15 mouse cellular contexts compared by ENCODE assay signal in genomic region chr19:55266786-55267185, GRCm38 (mm10). TPM values are rescaled to one million over a fixed set of nuclear protein-coding genes. Genes with fewer than 3 reads are reported as not detected.
DNase-seq lines count a peak whose midpoint lies in the region; ATAC-seq and TF ChIP-seq lines count a peak whose summit lies in the region.
"Had no signal": no experiment of that assay in that cellular context is flagged by ENCODE, and none has a peak within 500 bp of the region (broad histone marks: within the 10 kb centered on the region; RNA-seq: fewer than 3 reads in every experiment).

No protein-coding gene starts in this region.

- H3K27ac ChIP-seq in lung, embryonic 16.5 days (ENCODE audit: low read length), result peak overlapping the region; percentile 96
- peak overlapping the region; percentile 46 for H3K27ac ChIP-seq in intestine, postnatal 0 days (ENCODE audit: low read depth, low read length)
- H3K27ac ChIP-seq in kidney, embryonic 15.5 days, result peak overlapping the region; percentile 74
- peak overlapping the region; percentile 80 for H3K27ac ChIP-seq in stomach, embryonic 15.5 days
- H3K27ac ChIP-seq in midbrain, embryonic 16.5 days (ENCODE audit: low read length), result no peak overlapping the region
- H3K27ac ChIP-seq: heart, embryonic 15.5 days; hindbrain, embryonic 12.5 days; limb, embryonic 12.5 days had no signal

- 0 out of 2 replicates have a peak, but pooled peaks cover 2% of the 10 kb centered on the region for H3K36me3 ChIP-seq in lung, embryonic 16.5 days (ENCODE audit: control insufficient read depth, insufficient read depth, low read length)
- H3K36me3 ChIP-seq in intestine, postnatal 0 days (ENCODE audit: control insufficient read depth, insufficient read depth), result peaks cover 37% of the 10 kb centered on the region
- peaks cover 6% of the 10 kb centered on the region for H3K36me3 ChIP-seq in kidney, embryonic 15.5 days
- peaks cover 6% of the 10 kb centered on the region; the same call in 1 of the 2 replicates for H3K36me3 ChIP-seq in stomach, embryonic 15.5 days
- H3K36me3 ChIP-seq in midbrain, embryonic 16.5 days (ENCODE audit: control insufficient read depth, insufficient read depth, low read length), result no peaks in the 10 kb centered on the region
- H3K36me3 ChIP-seq: hindbrain, embryonic 12.5 days; limb, embryonic 12.5 days had no signal

- ATAC-seq in lung, embryonic 16.5 days (ENCODE audit: low read depth), result no peak
- ATAC-seq in intestine, postnatal 0 days, result no peak
- no peak for ATAC-seq in kidney, embryonic 15.5 days (replicated peaks; ENCODE audit: low FRiP score)
- ATAC-seq in stomach, embryonic 15.5 days (ENCODE audit: insufficient read depth, low FRiP score, low read depth), result no peak
- no peak for ATAC-seq in midbrain, embryonic 16.5 days
- ATAC-seq: forebrain, embryonic 14.5 days had no signal

- H3K4me3 ChIP-seq in lung, embryonic 16.5 days (ENCODE audit: low read length), result no peak overlapping the region
- no peak overlapping the region for H3K4me3 ChIP-seq in intestine, postnatal 0 days (ENCODE audit: low read depth, low read length)
- H3K4me3 ChIP-seq in kidney, embryonic 15.5 days (replicated peaks), result no peak overlapping the region
- H3K4me3 ChIP-seq in stomach, embryonic 15.5 days (replicated peaks), result no peak overlapping the region
- no peak overlapping the region for H3K4me3 ChIP-seq in midbrain, embryonic 16.5 days (ENCODE audit: low read depth, low read length)
- H3K4me3 ChIP-seq: heart, embryonic 15.5 days; hindbrain, embryonic 12.5 days; limb, embryonic 12.5 days had no signal

- TF ChIP-seq CTCF in intestine, postnatal 0 days (IDR thresholded peaks at IDR 0.05; ENCODE audit: low read depth), result no peak

- peaks cover 38% of the 10 kb centered on the region for H3K4me1 ChIP-seq in lung, embryonic 16.5 days (replicated peaks; ENCODE audit: control insufficient read depth, insufficient read depth, low read length)
- H3K4me1 ChIP-seq in intestine, postnatal 0 days (replicated peaks; ENCODE audit: control insufficient read depth, insufficient read depth, low read length), result peaks cover 7% of the 10 kb centered on the region; the same call in 1 of the 2 replicates
- H3K4me1 ChIP-seq in kidney, embryonic 15.5 days, result peaks cover 41% of the 10 kb centered on the region
- peaks cover 11% of the 10 kb centered on the region; the same call in 1 of the 2 replicates for H3K4me1 ChIP-seq in stomach, embryonic 15.5 days
- no peaks in the 10 kb centered on the region for H3K4me1 ChIP-seq in midbrain, embryonic 16.5 days (ENCODE audit: control insufficient read depth, insufficient read depth, low read length)
- H3K4me1 ChIP-seq: limb, embryonic 12.5 days had no signal

- DNase-seq in lung, postnatal 10 days, result no peak
- DNase-seq in yolk sac, embryonic 10.5 days (ENCODE audit: low spot score), result no peak
- DNase-seq: adrenal gland, postnatal 14 days; cerebellum, adult 9-11 months; lung, adult 2 months; thymus, postnatal 36 days had no signal

- no peak overlapping the region for H3K4me2 ChIP-seq in lung, embryonic 16.5 days (ENCODE audit: low read depth, low read length)
- H3K4me2 ChIP-seq in intestine, postnatal 0 days (replicated peaks; ENCODE audit: low read depth), result no peak overlapping the region
- no peak overlapping the region for H3K4me2 ChIP-seq in kidney, embryonic 15.5 days
- H3K4me2 ChIP-seq in stomach, embryonic 15.5 days, result no peak overlapping the region
- H3K4me2 ChIP-seq in midbrain, embryonic 16.5 days (ENCODE audit: low read length), result no peak overlapping the region
- H3K4me2 ChIP-seq: heart, embryonic 15.5 days; hindbrain, embryonic 12.5 days; limb, embryonic 12.5 days had no signal

- H3K9ac ChIP-seq in lung, embryonic 16.5 days (ENCODE audit: low read length), result no peak overlapping the region
- H3K9ac ChIP-seq in intestine, postnatal 0 days (ENCODE audit: low read depth, low read length), result no peak overlapping the region
- H3K9ac ChIP-seq in kidney, embryonic 15.5 days, result no peak overlapping the region
- H3K9ac ChIP-seq in stomach, embryonic 15.5 days, result no peak overlapping the region
- H3K9ac ChIP-seq in midbrain, embryonic 16.5 days (ENCODE audit: low read depth, low read length), result no peak overlapping the region
- H3K9ac ChIP-seq: heart, embryonic 15.5 days; hindbrain, embryonic 12.5 days; limb, embryonic 12.5 days had no signal

- H3K9me3 ChIP-seq in lung, embryonic 16.5 days (ENCODE audit: control insufficient read depth, low read length), result no peaks in the 10 kb centered on the region
- H3K9me3 ChIP-seq in intestine, postnatal 0 days (ENCODE audit: control insufficient read depth), result no peaks in the 10 kb centered on the region
- H3K9me3 ChIP-seq in kidney, embryonic 15.5 days (replicated peaks), result no peaks in the 10 kb centered on the region
- no peaks in the 10 kb centered on the region for H3K9me3 ChIP-seq in stomach, embryonic 15.5 days
- no peaks in the 10 kb centered on the region for H3K9me3 ChIP-seq in midbrain, embryonic 16.5 days (replicated peaks; ENCODE audit: control insufficient read depth, low read length, poor library complexity, severe bottlenecking)
- H3K9me3 ChIP-seq: heart, embryonic 15.5 days; hindbrain, embryonic 12.5 days; limb, embryonic 12.5 days had no signal

- 73% methylated on average over 3 of the region's 3 CpGs for WGBS in lung, embryonic 16.5 days
- WGBS in intestine, postnatal 0 days, result 65% methylated on average over 3 of the region's 3 CpGs
- WGBS in kidney, embryonic 15.5 days, result 77% methylated on average over 3 of the region's 3 CpGs
- WGBS in stomach, embryonic 15.5 days, result 63% methylated on average over 3 of the region's 3 CpGs
- WGBS in midbrain, embryonic 16.5 days, result 85% methylated on average over 3 of the region's 3 CpGs

- no peaks in the 10 kb centered on the region for H3K27me3 ChIP-seq in lung, embryonic 16.5 days (ENCODE audit: control insufficient read depth, insufficient read depth, low read depth, low read length)
- H3K27me3 ChIP-seq in intestine, postnatal 0 days (replicated peaks; ENCODE audit: control insufficient read depth, insufficient read depth, low read length), result no peaks in the 10 kb centered on the region
- no peaks in the 10 kb centered on the region for H3K27me3 ChIP-seq in kidney, embryonic 15.5 days
- H3K27me3 ChIP-seq in stomach, embryonic 15.5 days (replicated peaks), result no peaks in the 10 kb centered on the region
- H3K27me3 ChIP-seq in midbrain, embryonic 16.5 days (ENCODE audit: control insufficient read depth, insufficient read depth, low read depth, low read length), result no peaks in the 10 kb centered on the region
- H3K27me3 ChIP-seq: heart, embryonic 15.5 days; hindbrain, embryonic 12.5 days; limb, embryonic 12.5 days had no signal

RNA-seq across cellular contexts. Expression of gene Acsl5, which starts 15.0 kb away (rescaled TPM):
- 86.3 and 103 TPM in 2 replicates for polyA plus RNA-seq in lung, embryonic 16.5 days (2015; fragmentation: Nextera tagmentation; extraction: Ambion mirVana)
- 1,862 and 1,917 TPM in 2 replicates for polyA plus RNA-seq in intestine, postnatal 0 days (2015; fragmentation: Nextera tagmentation; extraction: Ambion mirVana)
- 50.3 and 51.2 TPM in 2 replicates for polyA plus RNA-seq in kidney, embryonic 15.5 days (2015; fragmentation: Nextera tagmentation; extraction: Ambion mirVana)
- polyA plus RNA-seq in stomach, embryonic 15.5 days (2015; fragmentation: Nextera tagmentation; extraction: Ambion mirVana), result 115 and 116 TPM in 2 replicates
- polyA plus RNA-seq in midbrain, embryonic 16.5 days (2015; fragmentation: Nextera tagmentation; extraction: Ambion mirVana), result 14.7 and 18.2 TPM in 2 replicates

RNA-seq across cellular contexts. Expression of gene Gucy2g, which starts 25.8 kb away (rescaled TPM):
- 0.09 and 0.10 TPM in 2 replicates for polyA plus RNA-seq in lung, embryonic 16.5 days (2015; fragmentation: Nextera tagmentation; extraction: Ambion mirVana)
- 0.12 and 0.17 TPM in 2 replicates for polyA plus RNA-seq in intestine, postnatal 0 days (2015; fragmentation: Nextera tagmentation; extraction: Ambion mirVana)
- 0.04 and 0.05 TPM in 2 replicates for polyA plus RNA-seq in kidney, embryonic 15.5 days (2015; fragmentation: Nextera tagmentation; extraction: Ambion mirVana)
- 0.05 and 0.08 TPM in 2 replicates for polyA plus RNA-seq in stomach, embryonic 15.5 days (2015; fragmentation: Nextera tagmentation; extraction: Ambion mirVana)
- polyA plus RNA-seq in midbrain, embryonic 16.5 days (2015; fragmentation: Nextera tagmentation; extraction: Ambion mirVana), result 0.05 TPM in 1 of 2 replicates, not detected in the other
- polyA plus RNA-seq: heart, embryonic 15.5 days; hindbrain, embryonic 12.5 days; limb, embryonic 12.5 days had no signal

RNA-seq across cellular contexts. Expression of gene Zdhhc6, which starts 49.0 kb away (rescaled TPM):
- polyA plus RNA-seq in lung, embryonic 16.5 days (2015; fragmentation: Nextera tagmentation; extraction: Ambion mirVana), result 101 and 110 TPM in 2 replicates
- 39.8 and 44.7 TPM in 2 replicates for polyA plus RNA-seq in intestine, postnatal 0 days (2015; fragmentation: Nextera tagmentation; extraction: Ambion mirVana)
- polyA plus RNA-seq in kidney, embryonic 15.5 days (2015; fragmentation: Nextera tagmentation; extraction: Ambion mirVana), result 98.6 and 99.7 TPM in 2 replicates
- polyA plus RNA-seq in stomach, embryonic 15.5 days (2015; fragmentation: Nextera tagmentation; extraction: Ambion mirVana), result 96.1 and 96.8 TPM in 2 replicates
- 64.7 and 71.1 TPM in 2 replicates for polyA plus RNA-seq in midbrain, embryonic 16.5 days (2015; fragmentation: Nextera tagmentation; extraction: Ambion mirVana)

RNA-seq across cellular contexts. Expression of gene Vti1a, which starts 49.3 kb away (rescaled TPM):
- polyA plus RNA-seq in lung, embryonic 16.5 days (2015; fragmentation: Nextera tagmentation; extraction: Ambion mirVana), result 26.7 and 27.0 TPM in 2 replicates
- 21.3 and 23.2 TPM in 2 replicates for polyA plus RNA-seq in intestine, postnatal 0 days (2015; fragmentation: Nextera tagmentation; extraction: Ambion mirVana)
- 28.7 and 30.6 TPM in 2 replicates for polyA plus RNA-seq in kidney, embryonic 15.5 days (2015; fragmentation: Nextera tagmentation; extraction: Ambion mirVana)
- 23.5 and 26.4 TPM in 2 replicates for polyA plus RNA-seq in stomach, embryonic 15.5 days (2015; fragmentation: Nextera tagmentation; extraction: Ambion mirVana)
- 42.1 and 43.6 TPM in 2 replicates for polyA plus RNA-seq in midbrain, embryonic 16.5 days (2015; fragmentation: Nextera tagmentation; extraction: Ambion mirVana)

Comparison
In these comparisons a context has a peak if more than half of its experiments do, and no peak if none do; other contexts are left out.
1. RNA of gene Acsl5, which starts 15.0 kb away (polyA plus RNA-seq): 1,862 to 1,917 TPM in intestine, postnatal 0 days; 115 to 116 TPM in stomach, embryonic 15.5 days, 86.3 to 103 TPM in lung, embryonic 16.5 days, 50.3 to 51.2 TPM in kidney, embryonic 15.5 days and 14.7 to 18.2 TPM in midbrain, embryonic 16.5 days; every median in the first group is over 10 times any median in the second.